Mouse (Mus musculus) heart, embryonic 14.5 days (tissue): ENCODE results near the gene Slc2a8. TPM values are rescaled to one million over a fixed set of nuclear protein-coding genes. Genes with fewer than 3 reads are reported as not detected.

Source experiments
- ATAC-seq: fragments of 200-750 bp; cut with Nextera tagmentation; 2 replicates; pipeline ENCODE4 v1.8.0; 2017; ENCODE audit warnings: low read depth, moderate TSS enrichment; ENCODE audit not compliant: insufficient number of reproducible peaks, insufficient read depth, low FRiP score
- H3K27ac ChIP-seq, 2 experiments: fragments of 200-500 bp in 1 of 2; fragments of 300-500 bp in 1 of 2; sonication (generic) in 1 of 2; replicated peaks in 1 of 2; 2 replicates each; pipeline ENCODE4 v1.5.1; 2012 to 2014; ENCODE audit warnings: low read depth in 2 of 2, low read length in 2 of 2, control low read depth in 1 of 2, mild to moderate bottlenecking in 1 of 2, mixed read lengths in 1 of 2; ENCODE audit not compliant: control insufficient read depth in 1 of 2, insufficient read depth in 1 of 2
- H3K27me3 ChIP-seq: fragments of 300-500 bp; sonication (generic); 2 replicates; pipeline ENCODE4 v1.6.1; 2014; ENCODE audit warnings: mild to moderate bottlenecking, low read length, control low read depth; ENCODE audit not compliant: control insufficient read depth, insufficient read depth
- H3K36me3 ChIP-seq: fragments of 300-500 bp; sonication (generic); 2 replicates; pipeline ENCODE4 v1.6.1; 2014; ENCODE audit warnings: mild to moderate bottlenecking, control low read depth, low read length, mixed read lengths; ENCODE audit not compliant: control insufficient read depth, insufficient read depth
- H3K4me1 ChIP-seq, 2 experiments: fragments of 200-500 bp in 1 of 2; fragments of 300-500 bp in 1 of 2; sonication (generic) in 1 of 2; 2 replicates each; pipeline ENCODE4 v1.6.1; 2012 to 2014; ENCODE audit warnings: low read length in 2 of 2, control low read depth in 1 of 2, mixed read lengths in 1 of 2; ENCODE audit not compliant: control insufficient read depth in 2 of 2, insufficient read depth in 2 of 2
- H3K4me2 ChIP-seq: fragments of 300-500 bp; sonication (generic); 2 replicates; pipeline ENCODE4 v1.6.1; 2014; ENCODE audit warnings: mild to moderate bottlenecking, low read length
- H3K4me3 ChIP-seq, 2 experiments: fragments of 200-500 bp in 1 of 2; fragments of 300-500 bp in 1 of 2; sonication (generic) in 1 of 2; 2 replicates each; pipeline ENCODE4 v1.5.1; 2012 to 2014; ENCODE audit warnings: low read length in 2 of 2, mild to moderate bottlenecking in 2 of 2, control low read depth in 1 of 2, low read depth in 1 of 2, moderate library complexity in 1 of 2; ENCODE audit not compliant: control insufficient read depth in 1 of 2, insufficient read depth in 1 of 2
- H3K9ac ChIP-seq: fragments of 300-500 bp; sonication (generic); 2 replicates; pipeline ENCODE4 v1.6.1; 2014; ENCODE audit warnings: mild to moderate bottlenecking, low read length
- H3K9me3 ChIP-seq: fragments of 300-500 bp; sonication (generic); 2 replicates; pipeline ENCODE4 v1.6.1; 2016; ENCODE audit warnings: low read length, control low read depth; ENCODE audit not compliant: control insufficient read depth
- WGBS: fragments of 180-500 bp; shearing (Covaris S2); extraction: QIAGEN DNeasy Blood & Tissue Kit; methylation state at CpG from one replicate; pipeline ENCODE4 v1.1.7; 2014; 5-methylcytosine and 5-hydroxymethylcytosine counted together
- polyA plus RNA-seq: library from polyadenylated mRNA; unstranded; fragments of >200 nt; fragmentation: Nextera tagmentation; extraction: Ambion mirVana; gene quantifications from 2 replicates; pipeline ENCODE4 v1.2.1, GENCODE M21; 2014

The Slc2a8 gene
- polyA plus RNA-seq, 1 experiment from 2014 or later = 16.9 TPM

GRCm38 (mm10) chr2:32928947-32929829, 52.7 kb downstream of the Slc2a8 start:
- Histone ChIP-seq H3K9ac (no peak overlapping the region), H3K4me2 (no peak overlapping the region), H3K4me3 (no peak overlapping the region), H3K9me3 (no peaks in the 10 kb centered on the region), H3K27ac (no peak overlapping the region), H3K36me3 (peaks cover 47% of the 10 kb centered on the region), H3K27me3 (no peaks in the 10 kb centered on the region), H3K4me1 (no peaks in the 10 kb centered on the region)
- 84% methylated on average over 19 of the region's 19 CpGs for WGBS
- no peak for ATAC-seq

- WGBS = 25% methylated on average over 10 of the region's 10 CpGs
- peak; percentile 16; the same call in 1 of the 2 replicates for ATAC-seq
- Histone ChIP-seq H3K9ac (no peak overlapping the region), H3K4me3 (no peak overlapping the region), H3K4me2 (no peak overlapping the region), H3K27me3 (no peaks in the 10 kb centered on the region), H3K27ac (no peak overlapping the region), H3K36me3 (peaks cover 47% of the 10 kb centered on the region), H3K4me1 (no peaks in the 10 kb centered on the region), H3K9me3 (no peaks in the 10 kb centered on the region)
Observed at GRCm38 (mm10) chr2:32928235-32928946, 53.5 kb downstream of the Slc2a8 start.

GRCm38 (mm10) chr2:32927624-32928234, 54.2 kb downstream of the Slc2a8 start:
- Histone ChIP-seq H3K9me3 (no peaks in the 10 kb centered on the region), H3K27me3 (no peaks in the 10 kb centered on the region), H3K36me3 (peaks cover 49% of the 10 kb centered on the region), H3K4me2 (no peak overlapping the region), H3K9ac (no peak overlapping the region), H3K4me1 (no peaks in the 10 kb centered on the region), H3K27ac (no peak overlapping the region), H3K4me3 (no peak overlapping the region)
- no peak for ATAC-seq
- 76% methylated on average over 15 of the region's 15 CpGs for WGBS

- Histone ChIP-seq H3K9me3 (no peaks in the 10 kb centered on the region), H3K27me3 (no peaks in the 10 kb centered on the region), H3K4me2 (no peak overlapping the region), H3K4me1 (no peaks in the 10 kb centered on the region), H3K4me3 (no peak overlapping the region), H3K27ac (no peak overlapping the region), H3K9ac (no peak overlapping the region), H3K36me3 (peaks cover 60% of the 10 kb centered on the region)
- 84% methylated on average over 12 of the region's 12 CpGs for WGBS
- no peak for ATAC-seq
Observed at GRCm38 (mm10) chr2:32926330-32927075, 55.4 kb downstream of the Slc2a8 start.

GRCm38 (mm10) chr2:32924306-32924844, 57.5 kb downstream of the Slc2a8 start:
- 68% methylated on average over 10 of the region's 10 CpGs for WGBS
- no peaks in the 10 kb centered on the region for H3K4me1 ChIP-seq
- H3K27me3 ChIP-seq = no peaks in the 10 kb centered on the region
- ATAC-seq = no peak; the same call in 1 of the 2 replicates
- peaks cover 75% of the 10 kb centered on the region for H3K36me3 ChIP-seq
- no peak overlapping the region for H3K27ac ChIP-seq
- H3K9me3 ChIP-seq = no peaks in the 10 kb centered on the region
- H3K4me3 ChIP-seq = no peak overlapping the region
- H3K4me2 ChIP-seq = no peak overlapping the region
- no peak overlapping the region for H3K9ac ChIP-seq

- H3K36me3 ChIP-seq = peaks cover 82% of the 10 kb centered on the region
- 0 out of 2 replicates have a peak, but pooled peaks have one; percentile 4 for ATAC-seq
- H3K9me3 ChIP-seq = no peaks in the 10 kb centered on the region
- WGBS = 89% methylated on average over 24 of the region's 24 CpGs
- no peak overlapping the region for H3K4me2 ChIP-seq
- no peak overlapping the region for H3K4me3 ChIP-seq
- H3K9ac ChIP-seq = no peak overlapping the region
- no peaks in the 10 kb centered on the region for H3K27me3 ChIP-seq
- no peaks in the 10 kb centered on the region for H3K4me1 ChIP-seq
- no peak overlapping the region for H3K27ac ChIP-seq
Observed at GRCm38 (mm10) chr2:32923551-32924250, 58.2 kb downstream of the Slc2a8 start.
